Mouse (Mus musculus) MEL (cell line): ENCODE data around the gene Cnn3. TPM values are rescaled to one million over a fixed set of nuclear protein-coding genes. Genes with fewer than 3 reads are reported as not detected.

Source experiments
- DNase-seq: peaks from one replicate; pipeline ENCODE4 v3.0.0; 2011; ENCODE audit warnings: low read depth, low spot score
- H3K27ac ChIP-seq: 2 replicates; pipeline ENCODE4 v1.5.1; 2012; ENCODE audit warnings: low read depth, mild to moderate bottlenecking, control low read depth, low read length, moderate library complexity; ENCODE audit not compliant: control insufficient read depth
- H3K27me3 ChIP-seq, 2 experiments: fragments of 150-350 bp in 1 of 2; sonication (generic) in 1 of 2; 2 replicates each; pipeline ENCODE4 v1.6.1; 2012; ENCODE audit warnings: low read length in 2 of 2, mild to moderate bottlenecking in 2 of 2, improper control_type of control experiment in 1 of 2, moderate library complexity in 1 of 2; ENCODE audit not compliant: insufficient read depth in 2 of 2, control insufficient read depth in 1 of 2
- H3K36me3 ChIP-seq, 2 experiments: 2 replicates each; pipeline ENCODE4 v1.6.1; 2012 to 2014; ENCODE audit warnings: low read length in 2 of 2, improper control_type of control experiment in 1 of 2, inconsistent platforms in 1 of 2, mild to moderate bottlenecking in 1 of 2; ENCODE audit not compliant: insufficient read depth in 2 of 2, control insufficient read depth in 1 of 2
- H3K4me1 ChIP-seq, 2 experiments: fragments of 150-350 bp in 1 of 2; sonication (generic) in 1 of 2; 2 replicates each; pipeline ENCODE4 v1.6.1; 2012; ENCODE audit warnings: low read length in 2 of 2, improper control_type of control experiment in 1 of 2, mild to moderate bottlenecking in 1 of 2; ENCODE audit not compliant: insufficient read depth in 2 of 2, control insufficient read depth in 1 of 2
- H3K4me3 ChIP-seq, 2 experiments: fragments of 150-350 bp in 1 of 2; sonication (generic) in 1 of 2; 2 replicates each; pipeline ENCODE4 v1.5.1; 2012; ENCODE audit warnings: low read depth in 2 of 2, low read length in 2 of 2, mild to moderate bottlenecking in 2 of 2, moderate library complexity in 2 of 2, control low read depth in 1 of 2, improper control_type of control experiment in 1 of 2; ENCODE audit not compliant: control insufficient read depth in 1 of 2, insufficient read depth in 1 of 2
- H3K79me2 ChIP-seq: 2 replicates; pipeline ENCODE4 v1.6.1; 2012; ENCODE audit warnings: mild to moderate bottlenecking, low read length, moderate library complexity; ENCODE audit not compliant: control insufficient read depth, poor library complexity, insufficient read depth
- H3K9ac ChIP-seq: 2 replicates; pipeline ENCODE4 v1.6.1; 2012; ENCODE audit warnings: low read depth, mild to moderate bottlenecking, control low read depth, low read length, moderate library complexity; ENCODE audit not compliant: control insufficient read depth, poor library complexity, severe bottlenecking
- H3K9me3 ChIP-seq: fragments of 150-350 bp; sonication (generic); replicated peaks from 2 replicates; pipeline ENCODE4 v1.6.1; 2012; ENCODE audit warnings: mild to moderate bottlenecking, low read length, improper control_type of control experiment, moderate library complexity; ENCODE audit not compliant: insufficient read depth
- BHLHE40 ChIP-seq: IDR thresholded peaks from 2 replicates; pipeline ENCODE4 v1.6.1; 2012; ENCODE audit warnings: low read depth, mild to moderate bottlenecking, inconsistent platforms, low read length, improper control_type of control experiment, borderline replicate concordance
- CHD2 ChIP-seq: IDR thresholded peaks from 2 replicates; pipeline ENCODE4 v1.6.1; 2011; ENCODE audit warnings: low read length, improper control_type of control experiment
- E2F4 ChIP-seq: IDR thresholded peaks from 2 replicates; pipeline ENCODE4 v1.6.1; 2011; ENCODE audit warnings: low read depth, low read length, improper control_type of control experiment, borderline replicate concordance
- ELF1 ChIP-seq: IDR thresholded peaks from 2 replicates; pipeline ENCODE4 v1.6.1; 2014; ENCODE audit warnings: low read depth, mild to moderate bottlenecking, inconsistent platforms, low read length, improper control_type of control experiment, moderate library complexity
- ETS1 ChIP-seq: IDR thresholded peaks from 2 replicates; pipeline ENCODE4 v1.6.1; 2012; ENCODE audit warnings: low read depth, mild to moderate bottlenecking, inconsistent platforms, low read length, improper control_type of control experiment, moderate library complexity
- HCFC1 ChIP-seq: IDR thresholded peaks from 2 replicates; pipeline ENCODE4 v1.6.1; 2012; ENCODE audit warnings: low read depth, mild to moderate bottlenecking, inconsistent platforms, low read length, improper control_type of control experiment, moderate library complexity
- KAT2A ChIP-seq: conservative IDR thresholded peaks from 2 replicates; pipeline ENCODE4 v1.6.1; 2012; ENCODE audit warnings: low read depth, low read length, improper control_type of control experiment, inconsistent platforms
- MAX ChIP-seq: IDR thresholded peaks from 2 replicates; pipeline ENCODE4 v1.6.1; 2011; ENCODE audit warnings: low read length, improper control_type of control experiment
- MAZ ChIP-seq: IDR thresholded peaks from 2 replicates; pipeline ENCODE4 v1.6.1; 2012; ENCODE audit warnings: low read depth, mild to moderate bottlenecking, inconsistent platforms, low read length, improper control_type of control experiment
- MXI1 ChIP-seq: IDR thresholded peaks from 2 replicates; pipeline ENCODE4 v1.6.1; 2011; ENCODE audit warnings: mild to moderate bottlenecking, low read depth, low read length, improper control_type of control experiment
- MYB ChIP-seq: IDR thresholded peaks from 2 replicates; pipeline ENCODE4 v1.6.1; 2011; ENCODE audit warnings: mild to moderate bottlenecking, low read depth, low read length, improper control_type of control experiment
- MYC ChIP-seq: IDR thresholded peaks from 2 replicates; pipeline ENCODE4 v1.6.1; 2011; ENCODE audit warnings: low read depth, mild to moderate bottlenecking, low read length, improper control_type of control experiment, moderate library complexity
- NELFE ChIP-seq: IDR thresholded peaks from 2 replicates; pipeline ENCODE4 v1.6.1; 2011; ENCODE audit warnings: low read depth, low read length, improper control_type of control experiment
- POLR2AphosphoS2 ChIP-seq: IDR thresholded peaks from 2 replicates; pipeline ENCODE4 v1.6.1; 2011; ENCODE audit warnings: low read length, improper control_type of control experiment
- RAD21 ChIP-seq: IDR thresholded peaks from 2 replicates; pipeline ENCODE4 v1.6.1; 2011; ENCODE audit warnings: mild to moderate bottlenecking, low read depth, low read length, improper control_type of control experiment
- RCOR1 ChIP-seq: IDR thresholded peaks from 2 replicates; pipeline ENCODE4 v1.6.1; 2012; ENCODE audit warnings: low read depth, mild to moderate bottlenecking, inconsistent platforms, low read length, improper control_type of control experiment
- SIN3A ChIP-seq: IDR thresholded peaks from 2 replicates; pipeline ENCODE4 v1.6.1; 2012; ENCODE audit warnings: low read length, improper control_type of control experiment, inconsistent platforms
- SMC3 ChIP-seq: IDR thresholded peaks from 2 replicates; pipeline ENCODE4 v1.6.1; 2011; ENCODE audit warnings: low read depth, low read length, improper control_type of control experiment
- UBTF ChIP-seq: IDR thresholded peaks from 2 replicates; pipeline ENCODE4 v1.6.1; 2012; ENCODE audit warnings: low read depth, mild to moderate bottlenecking, inconsistent platforms, low read length, improper control_type of control experiment, moderate library complexity, borderline replicate concordance; ENCODE audit not compliant: insufficient read depth
- USF1 ChIP-seq: IDR thresholded peaks from 2 replicates; pipeline ENCODE4 v1.6.1; 2014; ENCODE audit warnings: low read depth, mild to moderate bottlenecking, inconsistent platforms, low read length, improper control_type of control experiment, moderate library complexity
- USF2 ChIP-seq, 2 experiments: IDR thresholded peaks; 2 replicates each; pipeline ENCODE4 v1.6.1; 2011 to 2012; ENCODE audit warnings: improper control_type of control experiment in 2 of 2, low read length in 2 of 2, borderline replicate concordance in 1 of 2, inconsistent platforms in 1 of 2, low read depth in 1 of 2, mild to moderate bottlenecking in 1 of 2; ENCODE audit not compliant: insufficient read depth in 1 of 2
- ZC3H11A ChIP-seq: IDR thresholded peaks from 2 replicates; pipeline ENCODE4 v1.6.1; 2012; ENCODE audit warnings: low read depth, mild to moderate bottlenecking, inconsistent platforms, low read length, improper control_type of control experiment
- ZKSCAN1 ChIP-seq: IDR thresholded peaks from 2 replicates; pipeline ENCODE4 v1.6.1; 2012; ENCODE audit warnings: low read depth, mild to moderate bottlenecking, inconsistent platforms, low read length, improper control_type of control experiment, moderate library complexity
- ZMIZ1 ChIP-seq: IDR thresholded peaks from 2 replicates; pipeline ENCODE4 v1.6.1; 2012; ENCODE audit warnings: low read depth, mild to moderate bottlenecking, inconsistent platforms, low read length, improper control_type of control experiment, moderate library complexity
- polyA plus RNA-seq, 2 experiments: library from polyadenylated mRNA; stranded (reverse) in 1 of 2; unstranded in 1 of 2; fragments of >175 nt in 1 of 2; fragments of >200 nt in 1 of 2; gene quantifications; 2 replicates each; pipeline versions ENCODE4 v1.2.1 to v1.2.4; 2012; ENCODE audit warnings: low replicate concordance in 2 of 2, low read depth in 1 of 2; ENCODE audit not compliant: insufficient read length in 2 of 2, insufficient read depth in 1 of 2, missing spikeins in 1 of 2
- total RNA-seq: library from RNA; depleted of rRNA; stranded (reverse); fragments of 300-350 nt; gene quantifications from 2 replicates; pipeline ENCODE4 v1.2.3, GENCODE M21; 2012

Gene Cnn3
- total and polyA plus RNA-seq, 3 experiments: not detected

- no peak overlapping the region for H3K4me3 ChIP-seq
- no peaks in the 10 kb centered on the region for H3K4me1 ChIP-seq
- no peaks in the 10 kb centered on the region for H3K9me3 ChIP-seq
- no peak overlapping the region for H3K27ac ChIP-seq
- H3K9ac ChIP-seq: no peak overlapping the region
- H3K36me3 ChIP-seq: no peaks in the 10 kb centered on the region
- no peak for TF ChIP-seq NELFE
- TF ChIP-seq KAT2A: no peak
- no peak for TF ChIP-seq MYC
- TF ChIP-seq USF2 (IDR thresholded peaks at IDR 0.05; ENCODE audit: borderline replicate concordance in 1 of 2, insufficient read depth in 1 of 2, low read depth in 1 of 2, low read length in 2 of 2): no peak
- TF ChIP-seq MAZ: no peak
- no peak for TF ChIP-seq CHD2
- no peak for TF ChIP-seq ETS1
- TF ChIP-seq ZMIZ1: no peak
- no peak for TF ChIP-seq USF1
- TF ChIP-seq, all 39 proteins: peak for 0
- no peaks in the 10 kb centered on the region; a peak in 1 of 4 replicates for H3K27me3 ChIP-seq
- no peaks in the 10 kb centered on the region for H3K79me2 ChIP-seq
- DNase-seq: no peak
These were observed 7.4 kb upstream of the Cnn3 start for GRCm38 (mm10) chr3:121418850-121419435.

- Histone ChIP-seq H3K9ac (no peak overlapping the region), H3K27me3 (no peaks in the 10 kb centered on the region; a peak in 1 of 4 replicates), H3K4me1 (no peaks in the 10 kb centered on the region), H3K9me3 (no peaks in the 10 kb centered on the region), H3K79me2 (no peaks in the 10 kb centered on the region), H3K27ac (no peak overlapping the region), H3K36me3 (no peaks in the 10 kb centered on the region), H3K4me3 (no peak overlapping the region)
- DNase-seq: no peak
- TF ChIP-seq USF2 (IDR thresholded peaks at IDR 0.05; ENCODE audit: borderline replicate concordance in 1 of 2, insufficient read depth in 1 of 2, low read depth in 1 of 2, low read length in 2 of 2) (no peak), RAD21 (no peak), HCFC1 (no peak), MYB (no peak), BHLHE40 (no peak), E2F4 (no peak), ZC3H11A (no peak), MXI1 (no peak), ZMIZ1 (no peak), ELF1 (no peak), UBTF (no peak), POLR2AphosphoS2 (no peak), MAZ (no peak), SMC3 (no peak), SIN3A (no peak), MAX (no peak), KAT2A (no peak), RCOR1 (no peak), ZKSCAN1 (no peak)
These were observed 3.9 kb upstream of the Cnn3 start for GRCm38 (mm10) chr3:121422405-121422804.
